Mouse (Mus musculus) inflammation-experienced regulatory T-cells (primary cell): ENCODE results near the gene Aldh18a1. TPM values are rescaled to one million over a fixed set of nuclear protein-coding genes. Genes with fewer than 3 reads are reported as not detected.

ENCODE experiments used
- polyA plus RNA-seq, 2 experiments: library from polyadenylated mRNA; unstranded; fragments of 100-300 nt; shearing (Covaris generic); gene quantifications; one replicate each; pipeline ENCODE4 v1.2.1; 2017

Gene Aldh18a1
- 10 to 100 TPM; 79.7 to 83.0 TPM for polyA plus RNA-seq

DNA sequence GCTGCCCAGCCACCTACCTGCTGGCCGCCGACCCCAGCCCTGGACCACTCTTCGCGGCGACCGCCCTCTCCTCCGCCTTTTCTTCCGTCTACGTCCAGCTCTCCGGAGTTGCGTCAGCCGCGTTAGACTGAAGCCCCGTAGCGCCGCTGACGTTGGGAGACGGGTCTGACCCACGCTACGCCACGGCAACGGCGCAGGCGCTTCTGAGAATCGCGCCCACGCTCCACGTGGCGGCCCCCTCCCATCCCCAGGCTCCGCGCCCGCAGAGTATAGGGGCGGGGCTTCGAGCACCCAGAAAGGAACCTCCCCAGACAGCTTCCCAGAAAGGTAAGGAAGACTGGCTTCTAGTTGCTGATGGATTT is at the start of gene Aldh18a1:
Gene Aldh18a1, minus strand, starts transcription at position 171 of the 362 bp plus-strand sequence.

DNA sequence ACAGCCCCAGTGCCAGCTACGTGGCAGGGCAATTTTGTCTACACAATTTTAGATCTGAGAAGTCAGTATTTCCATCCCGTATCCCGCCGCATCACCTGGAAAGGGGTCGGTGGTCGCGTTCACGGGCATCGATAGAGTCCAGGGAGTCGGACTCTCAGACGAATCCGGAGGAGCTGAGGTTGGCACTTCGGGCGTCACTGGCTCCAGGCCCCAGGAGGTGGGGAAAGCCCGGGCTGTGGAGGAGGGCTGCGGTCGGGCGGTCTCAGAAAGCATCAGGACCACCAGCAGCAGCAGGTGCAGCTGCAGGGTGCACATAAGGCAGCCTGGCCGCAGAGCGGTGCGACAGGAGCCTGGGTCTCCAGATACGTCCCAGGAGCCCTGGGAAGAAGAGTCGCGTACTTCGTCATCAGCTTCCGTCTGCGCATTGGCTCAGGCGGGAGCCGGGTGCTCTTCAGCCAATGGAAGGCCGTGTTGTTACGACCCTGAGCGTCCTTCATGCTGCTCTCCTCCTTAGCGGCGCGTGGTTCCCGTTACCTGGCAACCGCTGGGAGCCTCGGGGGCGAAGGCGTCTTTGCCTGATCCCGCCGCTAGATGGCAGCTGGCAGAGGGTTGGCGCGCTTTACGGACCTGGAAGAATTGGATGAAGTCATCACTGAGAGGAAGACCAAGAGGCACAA is 23.7 kb upstream of the Aldh18a1 start, which contains the start of the genes Tctn3 and Entpd1:
Gene Tctn3, minus strand, starts transcription at position 404 of the 677 bp plus-strand sequence.
Gene Entpd1, plus strand, starts transcription at position 537 of the 677 bp plus-strand sequence.

DNA sequence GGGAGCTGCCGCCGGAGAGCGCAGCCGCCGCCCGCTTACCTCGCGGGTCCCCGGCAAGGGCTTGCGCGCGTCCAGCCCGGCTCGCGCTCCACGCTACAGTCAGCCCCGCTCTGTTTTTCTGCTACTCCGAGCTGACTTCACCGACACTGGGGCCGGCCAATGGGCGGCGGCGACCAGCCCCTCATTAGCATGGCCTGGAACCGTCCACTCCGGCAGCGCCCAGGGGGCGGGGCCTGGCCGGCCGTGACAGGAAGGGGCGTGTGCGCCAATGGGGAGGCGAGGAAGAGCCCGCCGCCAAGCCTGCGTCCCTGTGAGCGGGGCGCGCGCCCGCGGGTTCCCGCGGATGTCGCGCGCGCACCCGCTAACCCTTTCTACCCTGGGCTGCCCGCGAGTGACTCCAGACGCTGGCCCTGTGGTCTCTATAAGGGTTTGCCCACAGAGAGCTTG is 74.6 kb downstream of the Aldh18a1 start, which contains the start of gene Sorbs1:
Gene Sorbs1, minus strand, starts transcription at position 148 of the 447 bp plus-strand sequence.

Other genes starting within 250 kb of the Aldh18a1 start
- gene Sorbs1, start 74.7 kb downstream of the Aldh18a1 start, polyA plus RNA-seq, result 10 to 100 TPM; 23.1 to 23.2 TPM
- 10 to 100 TPM in 1 of 2 experiments, 1 to 10 TPM in 1; 6.3 to 11.9 TPM for gene Tctn3, start 23.8 kb upstream of the Aldh18a1 start, polyA plus RNA-seq
- 10 to 100 TPM; 50.9 to 71.2 TPM for gene Entpd1, start 23.9 kb upstream of the Aldh18a1 start, polyA plus RNA-seq
- gene Cc2d2b, start 160.3 kb upstream of the Aldh18a1 start, polyA plus RNA-seq, result 1 to 10 TPM in 1 of 2 experiments, under 1 TPM in 1; 0.57 to 1.2 TPM
- 1 to 10 TPM; 3.3 to 3.8 TPM for gene Ccnj, start 242.8 kb upstream of the Aldh18a1 start, polyA plus RNA-seq